Mouse (Mus musculus) MEL (cell line): ENCODE data around the gene Zfp777. TPM values are rescaled to one million over a fixed set of nuclear protein-coding genes. Genes with fewer than 3 reads are reported as not detected.

ENCODE experiments used
- DNase-seq: peaks from one replicate; pipeline ENCODE4 v3.0.0; 2011; ENCODE audit warnings: low read depth, low spot score
- H3K27ac ChIP-seq: 2 replicates; pipeline ENCODE4 v1.5.1; 2012; ENCODE audit warnings: low read depth, mild to moderate bottlenecking, control low read depth, low read length, moderate library complexity; ENCODE audit not compliant: control insufficient read depth
- H3K27me3 ChIP-seq, 2 experiments: fragments of 150-350 bp in 1 of 2; sonication (generic) in 1 of 2; 2 replicates each; pipeline ENCODE4 v1.6.1; 2012; ENCODE audit warnings: low read length in 2 of 2, mild to moderate bottlenecking in 2 of 2, improper control_type of control experiment in 1 of 2, moderate library complexity in 1 of 2; ENCODE audit not compliant: insufficient read depth in 2 of 2, control insufficient read depth in 1 of 2
- H3K36me3 ChIP-seq, 2 experiments: 2 replicates each; pipeline ENCODE4 v1.6.1; 2012 to 2014; ENCODE audit warnings: low read length in 2 of 2, improper control_type of control experiment in 1 of 2, inconsistent platforms in 1 of 2, mild to moderate bottlenecking in 1 of 2; ENCODE audit not compliant: insufficient read depth in 2 of 2, control insufficient read depth in 1 of 2
- H3K4me1 ChIP-seq, 2 experiments: fragments of 150-350 bp in 1 of 2; sonication (generic) in 1 of 2; 2 replicates each; pipeline ENCODE4 v1.6.1; 2012; ENCODE audit warnings: low read length in 2 of 2, improper control_type of control experiment in 1 of 2, mild to moderate bottlenecking in 1 of 2; ENCODE audit not compliant: insufficient read depth in 2 of 2, control insufficient read depth in 1 of 2
- H3K4me3 ChIP-seq, 2 experiments: fragments of 150-350 bp in 1 of 2; sonication (generic) in 1 of 2; 2 replicates each; pipeline ENCODE4 v1.5.1; 2012; ENCODE audit warnings: low read depth in 2 of 2, low read length in 2 of 2, mild to moderate bottlenecking in 2 of 2, moderate library complexity in 2 of 2, control low read depth in 1 of 2, improper control_type of control experiment in 1 of 2; ENCODE audit not compliant: control insufficient read depth in 1 of 2, insufficient read depth in 1 of 2
- H3K79me2 ChIP-seq: 2 replicates; pipeline ENCODE4 v1.6.1; 2012; ENCODE audit warnings: mild to moderate bottlenecking, low read length, moderate library complexity; ENCODE audit not compliant: control insufficient read depth, poor library complexity, insufficient read depth
- H3K9ac ChIP-seq: 2 replicates; pipeline ENCODE4 v1.6.1; 2012; ENCODE audit warnings: low read depth, mild to moderate bottlenecking, control low read depth, low read length, moderate library complexity; ENCODE audit not compliant: control insufficient read depth, poor library complexity, severe bottlenecking
- H3K9me3 ChIP-seq: fragments of 150-350 bp; sonication (generic); replicated peaks from 2 replicates; pipeline ENCODE4 v1.6.1; 2012; ENCODE audit warnings: mild to moderate bottlenecking, low read length, improper control_type of control experiment, moderate library complexity; ENCODE audit not compliant: insufficient read depth
- BHLHE40 ChIP-seq: IDR thresholded peaks from 2 replicates; pipeline ENCODE4 v1.6.1; 2012; ENCODE audit warnings: low read depth, mild to moderate bottlenecking, inconsistent platforms, low read length, improper control_type of control experiment, borderline replicate concordance
- CHD1 ChIP-seq: IDR thresholded peaks from 2 replicates; pipeline ENCODE4 v1.6.1; 2012; ENCODE audit warnings: low read depth, mild to moderate bottlenecking, inconsistent platforms, low read length, improper control_type of control experiment
- CTCF ChIP-seq, 3 experiments: IDR thresholded peaks in 2 of 3; conservative IDR thresholded peaks in 1 of 3; 2 replicates each; pipeline ENCODE4 v1.5.1; 2011 to 2012; ENCODE audit warnings: low read length in 3 of 3, low read depth in 2 of 3, mild to moderate bottlenecking in 2 of 3, improper control_type of control experiment in 1 of 3, inconsistent platforms in 1 of 3, mixed read lengths in 1 of 3, moderate library complexity in 1 of 3; ENCODE audit not compliant: control insufficient read depth in 1 of 3, insufficient read depth in 1 of 3, poor library complexity in 1 of 3, severe bottlenecking in 1 of 3
- EP300 ChIP-seq, 2 experiments: IDR thresholded peaks; 2 replicates each; pipeline ENCODE4 v1.6.1; 2011; ENCODE audit warnings: improper control_type of control experiment in 2 of 2, low read length in 2 of 2, low read depth in 1 of 2, mild to moderate bottlenecking in 1 of 2
- GABPA ChIP-seq: IDR thresholded peaks from 2 replicates; pipeline ENCODE4 v1.6.1; 2012; ENCODE audit warnings: low read depth, mild to moderate bottlenecking, inconsistent platforms, low read length, improper control_type of control experiment, moderate library complexity
- JUND ChIP-seq: IDR thresholded peaks from 2 replicates; pipeline ENCODE4 v1.6.1; 2011; ENCODE audit warnings: low read depth, mild to moderate bottlenecking, improper control_type of control experiment, low read length
- MAFK ChIP-seq: IDR thresholded peaks from 2 replicates; pipeline ENCODE4 v1.6.1; 2011; ENCODE audit warnings: low read depth, mild to moderate bottlenecking, low read length, improper control_type of control experiment, borderline replicate concordance
- MAX ChIP-seq: IDR thresholded peaks from 2 replicates; pipeline ENCODE4 v1.6.1; 2011; ENCODE audit warnings: low read length, improper control_type of control experiment
- MXI1 ChIP-seq: IDR thresholded peaks from 2 replicates; pipeline ENCODE4 v1.6.1; 2011; ENCODE audit warnings: mild to moderate bottlenecking, low read depth, low read length, improper control_type of control experiment
- MYB ChIP-seq: IDR thresholded peaks from 2 replicates; pipeline ENCODE4 v1.6.1; 2011; ENCODE audit warnings: mild to moderate bottlenecking, low read depth, low read length, improper control_type of control experiment
- MYC ChIP-seq: IDR thresholded peaks from 2 replicates; pipeline ENCODE4 v1.6.1; 2011; ENCODE audit warnings: low read depth, mild to moderate bottlenecking, low read length, improper control_type of control experiment, moderate library complexity
- POLR2A ChIP-seq, 2 experiments: IDR thresholded peaks; 2 replicates each; pipeline ENCODE4 v1.6.1; 2011 to 2012; ENCODE audit warnings: low read length in 2 of 2, mild to moderate bottlenecking in 2 of 2, control low read depth in 1 of 2, improper control_type of control experiment in 1 of 2, low read depth in 1 of 2, moderate library complexity in 1 of 2; ENCODE audit not compliant: control insufficient read depth in 1 of 2, insufficient read depth in 1 of 2, poor library complexity in 1 of 2
- POLR2AphosphoS2 ChIP-seq: IDR thresholded peaks from 2 replicates; pipeline ENCODE4 v1.6.1; 2011; ENCODE audit warnings: low read length, improper control_type of control experiment
- POLR2AphosphoS5 ChIP-seq: IDR thresholded peaks from 2 replicates; pipeline ENCODE4 v1.6.1; 2012; ENCODE audit warnings: low read depth, borderline replicate concordance, mild to moderate bottlenecking, inconsistent platforms, low read length, moderate library complexity, mixed read lengths
- RAD21 ChIP-seq: IDR thresholded peaks from 2 replicates; pipeline ENCODE4 v1.6.1; 2011; ENCODE audit warnings: mild to moderate bottlenecking, low read depth, low read length, improper control_type of control experiment
- RCOR1 ChIP-seq: IDR thresholded peaks from 2 replicates; pipeline ENCODE4 v1.6.1; 2012; ENCODE audit warnings: low read depth, mild to moderate bottlenecking, inconsistent platforms, low read length, improper control_type of control experiment
- TAL1 ChIP-seq: IDR thresholded peaks from 2 replicates; pipeline ENCODE4 v1.6.1; 2012; ENCODE audit warnings: mild to moderate bottlenecking, inconsistent platforms, low read length, moderate library complexity, mixed read lengths
- TBP ChIP-seq: IDR thresholded peaks from 2 replicates; pipeline ENCODE4 v1.8.0; 2011; ENCODE audit warnings: low read depth, low read length, improper control_type of control experiment
- TCF12 ChIP-seq: IDR thresholded peaks from 2 replicates; pipeline ENCODE4 v1.6.1; 2014; ENCODE audit warnings: low read depth, mild to moderate bottlenecking, inconsistent platforms, low read length, improper control_type of control experiment, moderate library complexity
- UBTF ChIP-seq: IDR thresholded peaks from 2 replicates; pipeline ENCODE4 v1.6.1; 2012; ENCODE audit warnings: low read depth, mild to moderate bottlenecking, inconsistent platforms, low read length, improper control_type of control experiment, moderate library complexity, borderline replicate concordance; ENCODE audit not compliant: insufficient read depth
- USF1 ChIP-seq: IDR thresholded peaks from 2 replicates; pipeline ENCODE4 v1.6.1; 2014; ENCODE audit warnings: low read depth, mild to moderate bottlenecking, inconsistent platforms, low read length, improper control_type of control experiment, moderate library complexity
- USF2 ChIP-seq, 2 experiments: IDR thresholded peaks; 2 replicates each; pipeline ENCODE4 v1.6.1; 2011 to 2012; ENCODE audit warnings: improper control_type of control experiment in 2 of 2, low read length in 2 of 2, borderline replicate concordance in 1 of 2, inconsistent platforms in 1 of 2, low read depth in 1 of 2, mild to moderate bottlenecking in 1 of 2; ENCODE audit not compliant: insufficient read depth in 1 of 2
- polyA plus RNA-seq, 2 experiments: library from polyadenylated mRNA; stranded (reverse) in 1 of 2; unstranded in 1 of 2; fragments of >175 nt in 1 of 2; fragments of >200 nt in 1 of 2; gene quantifications; 2 replicates each; pipeline versions ENCODE4 v1.2.1 to v1.2.4; 2012; ENCODE audit warnings: low replicate concordance in 2 of 2, low read depth in 1 of 2; ENCODE audit not compliant: insufficient read length in 2 of 2, insufficient read depth in 1 of 2, missing spikeins in 1 of 2
- total RNA-seq: library from RNA; depleted of rRNA; stranded (reverse); fragments of 300-350 nt; gene quantifications from 2 replicates; pipeline ENCODE4 v1.2.3, GENCODE M21; 2012

Gene Zfp777
- total and polyA plus RNA-seq, 3 experiments = 20.4 to 32.4 TPM; not detected in 1

GRCm38 (mm10) chr6:48060421-48060820, 11.7 kb upstream of the Zfp777 start:
- peaks cover 0 to 10% of the 10 kb centered on the region in 2 experiments; a peak in 3 of 4 replicates for H3K36me3 ChIP-seq
- TF ChIP-seq MYC = no peak
- no peak for TF ChIP-seq TAL1
- TF ChIP-seq POLR2AphosphoS2 = no peak
- TF ChIP-seq EP300 (IDR thresholded peaks at IDR 0.05; ENCODE audit: low read depth in 1 of 2, low read length in 2 of 2) = no peak
- no peak for TF ChIP-seq CHD1
- no peak for TF ChIP-seq BHLHE40
- no peak for TF ChIP-seq GABPA
- TF ChIP-seq USF1 = no peak
- no peak for TF ChIP-seq UBTF
- no peak for TF ChIP-seq TBP
- no peaks in the 10 kb centered on the region for H3K9me3 ChIP-seq
- no peaks in the 10 kb centered on the region for H3K27me3 ChIP-seq
- no peak overlapping the region for H3K9ac ChIP-seq
- DNase-seq = no peak
- H3K4me1 ChIP-seq = peaks cover 1 to 6% of the 10 kb centered on the region in 2 experiments; a peak in 2 of 4 replicates
- H3K27ac ChIP-seq = no peak overlapping the region
- H3K4me3 ChIP-seq = no peak overlapping the region
- no peaks in the 10 kb centered on the region for H3K79me2 ChIP-seq

- Histone ChIP-seq H3K79me2 (peaks cover 18% of the 10 kb centered on the region), H3K4me3 (no peak overlapping the region), H3K36me3 (peaks cover 0 to 8% of the 10 kb centered on the region in 2 experiments; a peak in 2 of 4 replicates), H3K9ac (no peak overlapping the region), H3K4me1 (no peaks in the 10 kb centered on the region), H3K27me3 (no peaks in the 10 kb centered on the region), H3K9me3 (no peaks in the 10 kb centered on the region), H3K27ac (no peak overlapping the region)
- DNase-seq = no peak
- TF ChIP-seq RAD21 = no peak
- no peak for TF ChIP-seq MXI1
- no peak for TF ChIP-seq MAFK
- TF ChIP-seq TCF12 = no peak
- TF ChIP-seq CTCF (IDR thresholded peaks at IDR 0.05 in 2 of 3, conservative IDR thresholded peaks at IDR 0.05 in 1 of 3; ENCODE audit: control insufficient read depth in 1 of 3, insufficient read depth in 1 of 3, low read depth in 2 of 3, low read length in 3 of 3, poor library complexity in 1 of 3, severe bottlenecking in 1 of 3) = no peak
- no peak for TF ChIP-seq RCOR1
- no peak for TF ChIP-seq POLR2AphosphoS5
- TF ChIP-seq USF2 (IDR thresholded peaks at IDR 0.05; ENCODE audit: borderline replicate concordance in 1 of 2, insufficient read depth in 1 of 2, low read depth in 1 of 2, low read length in 2 of 2) = no peak
- no peak for TF ChIP-seq MAX
- no peak for TF ChIP-seq POLR2A (IDR thresholded peaks at IDR 0.05; ENCODE audit: control insufficient read depth in 1 of 2, insufficient read depth in 1 of 2, low read depth in 1 of 2, low read length in 2 of 2, poor library complexity in 1 of 2)
- no peak for TF ChIP-seq MYB
- no peak for TF ChIP-seq JUND
- no peak for TF ChIP-seq TAL1
Observed at GRCm38 (mm10) chr6:48052136-48052535, 3.4 kb upstream of the Zfp777 start.
